Mouse (Mus musculus) mouse embryonic stem cell (cell line): Measurements from ENCODE around the gene L3mbtl2.

Source experiments
- in situ Hi-C, 2 experiments: fragments of 300-500 bp; cut with MboI; formaldehyde crosslinking; loops; 1 replicate in 1 of 2; 3 replicates in 1 of 2; pipeline ENCODE4 v1.14.3; 2019 to 2020; ENCODE audit warnings: low sequenced_read_pairs in 2 of 2, low pct_unique_long_range_greater_than_20kb in 1 of 2, mixed read lengths in 1 of 2; ENCODE audit not compliant: unreplicated experiment in 1 of 2

Gene L3mbtl2

GRCm38 (mm10) chr15:81702306-81703093 is 38.8 kb downstream of the L3mbtl2 start:
- in situ Hi-C loops = no loop called here

GRCm38 (mm10) chr15:81703094-81703489 is 39.4 kb downstream of the L3mbtl2 start:
- in situ Hi-C loops = no loop called here

GRCm38 (mm10) chr15:81708991-81709390 is 45.3 kb downstream of the L3mbtl2 start:
- in situ Hi-C loops = no loop called here

GRCm38 (mm10) chr15:81709686-81710085 is 46.0 kb downstream of the L3mbtl2 start:
- in situ Hi-C loops = no loop called here

GRCm38 (mm10) chr15:81710801-81711200 is 47.1 kb downstream of the L3mbtl2 start:
- in situ Hi-C loops = no loop called here

- in situ Hi-C loops = no loop called here
Observed at GRCm38 (mm10) chr15:81713742-81714141, 50.1 kb downstream of the L3mbtl2 start.

- in situ Hi-C loops = no loop called here
Observed at GRCm38 (mm10) chr15:81718336-81719138, 54.8 kb downstream of the L3mbtl2 start.

- in situ Hi-C loops = no loop called here
Observed at GRCm38 (mm10) chr15:81719139-81719531, 55.4 kb downstream of the L3mbtl2 start.

- in situ Hi-C loops = no loop called here
Observed at GRCm38 (mm10) chr15:81722361-81722760, 58.7 kb downstream of the L3mbtl2 start.

GRCm38 (mm10) chr15:81723653-81724052 is 60.0 kb downstream of the L3mbtl2 start:
- in situ Hi-C loops = no loop called here

GRCm38 (mm10) chr15:81725965-81726364 is 62.3 kb downstream of the L3mbtl2 start:
- in situ Hi-C loops = no loop called here

- in situ Hi-C loops = no loop called here
Observed at GRCm38 (mm10) chr15:81729241-81729791, 65.6 kb downstream of the L3mbtl2 start.

- in situ Hi-C loops = no loop called here
Observed at GRCm38 (mm10) chr15:81729792-81730635, 66.3 kb downstream of the L3mbtl2 start.

GRCm38 (mm10) chr15:81735075-81735474 is 71.4 kb downstream of the L3mbtl2 start:
- in situ Hi-C loops = no loop called here
